Mouse (Mus musculus): ENCODE measurements around the gene Pcsk6.

Gene Pcsk6

DNA sequence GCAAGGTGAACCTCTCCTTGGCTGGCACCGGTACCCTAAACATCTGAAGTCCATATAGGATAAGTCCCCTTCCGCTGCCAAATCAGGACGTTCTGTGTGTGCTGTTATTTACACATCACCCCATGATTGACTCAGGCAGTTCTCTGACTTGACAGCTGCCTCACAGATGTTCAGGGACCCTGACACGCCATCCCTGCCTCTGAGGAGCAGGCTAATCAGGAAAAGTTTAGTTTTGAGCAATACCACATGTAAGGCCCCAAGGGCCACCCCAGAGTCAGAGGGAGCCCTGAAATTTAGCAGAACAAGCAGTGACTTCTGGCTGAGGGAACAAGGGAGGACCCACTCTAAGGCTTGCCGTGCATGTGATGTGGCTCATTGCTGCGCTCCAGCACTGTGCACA is 130.8 kb downstream of the Pcsk6 start:
- no peak for DNase-seq (ENCODE audit: low read depth, low spot score)

DNA sequence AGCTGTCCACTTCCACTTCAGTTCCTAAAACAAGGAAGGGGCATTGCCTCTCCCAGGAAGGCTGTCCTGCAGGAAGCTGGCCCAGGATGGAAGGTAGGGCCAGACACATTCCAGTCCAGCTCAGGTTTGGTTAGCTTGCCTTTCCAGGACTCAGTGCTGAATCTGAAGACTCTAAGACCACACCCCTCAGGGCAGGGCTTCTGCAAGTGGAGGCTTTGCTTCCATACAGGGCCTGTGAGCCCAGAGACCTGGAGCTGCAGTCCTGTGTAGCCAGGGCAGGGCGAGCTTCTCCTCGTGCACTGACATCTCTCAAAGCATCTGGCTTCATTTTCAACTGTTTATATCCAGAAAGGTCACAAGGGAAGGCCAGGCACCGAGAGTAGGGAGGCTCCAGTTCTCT is 131.9 kb downstream of the Pcsk6 start:
- DNase-seq (ENCODE audit: low read depth, low spot score): no peak

DNA sequence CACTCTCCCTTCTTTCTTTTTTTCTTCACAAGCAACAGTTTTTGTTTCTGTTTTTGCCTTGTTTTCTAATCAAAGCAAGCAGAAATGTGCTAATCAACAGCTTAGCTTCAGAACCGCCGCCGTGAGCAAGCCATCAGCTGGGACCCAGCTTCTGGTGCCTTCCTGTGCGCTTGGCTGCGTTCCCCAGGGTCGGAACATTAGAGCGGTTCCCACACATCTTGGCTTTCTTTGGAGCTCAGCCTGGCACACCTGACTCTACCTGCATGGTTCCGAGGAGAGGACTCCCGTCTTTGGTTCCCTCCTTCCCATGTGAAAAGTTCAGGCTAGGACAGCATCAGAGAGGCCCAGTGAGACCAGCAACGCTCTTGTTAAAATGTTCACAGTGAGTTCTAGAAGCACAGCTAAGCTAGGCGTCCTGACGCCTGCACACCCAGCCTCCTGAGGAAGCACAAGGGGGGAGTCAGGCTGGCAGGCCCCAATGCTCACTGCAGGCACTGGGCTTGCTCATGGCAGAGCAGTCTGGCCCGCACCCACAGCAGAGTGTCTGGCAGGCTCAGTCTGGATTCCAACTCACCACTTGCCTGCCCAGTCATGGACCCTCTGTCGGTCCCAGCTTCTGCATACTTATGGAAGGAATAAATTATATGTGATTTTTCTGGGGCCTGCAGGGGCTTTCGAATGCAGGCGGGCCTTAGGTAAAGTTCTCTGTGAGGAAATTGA is 139.7 kb downstream of the Pcsk6 start:
- DNase-seq (ENCODE audit: low read depth, low spot score): peak; percentile 41

DNA sequence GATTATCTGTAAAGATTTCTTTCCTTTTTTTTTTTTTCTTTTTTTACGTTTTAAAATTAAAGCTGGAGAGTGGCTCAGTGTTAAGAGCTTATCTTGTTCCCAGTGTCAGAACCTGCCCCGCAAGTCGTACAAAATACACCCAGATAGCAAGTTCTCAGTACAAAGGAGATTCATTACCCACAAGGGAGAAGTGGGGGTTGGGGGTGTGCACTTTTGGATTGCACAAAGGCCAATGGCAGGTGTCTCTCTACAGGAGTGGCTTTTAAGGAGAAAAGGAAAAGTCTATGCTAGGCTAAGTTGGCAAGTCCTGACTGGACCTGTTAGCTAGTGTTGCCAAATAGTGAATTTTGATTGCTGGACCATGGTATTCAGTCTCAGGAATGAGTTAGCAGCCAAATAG is 140.3 kb downstream of the Pcsk6 start:
- no peak for DNase-seq (ENCODE audit: low read depth, low spot score)

DNA sequence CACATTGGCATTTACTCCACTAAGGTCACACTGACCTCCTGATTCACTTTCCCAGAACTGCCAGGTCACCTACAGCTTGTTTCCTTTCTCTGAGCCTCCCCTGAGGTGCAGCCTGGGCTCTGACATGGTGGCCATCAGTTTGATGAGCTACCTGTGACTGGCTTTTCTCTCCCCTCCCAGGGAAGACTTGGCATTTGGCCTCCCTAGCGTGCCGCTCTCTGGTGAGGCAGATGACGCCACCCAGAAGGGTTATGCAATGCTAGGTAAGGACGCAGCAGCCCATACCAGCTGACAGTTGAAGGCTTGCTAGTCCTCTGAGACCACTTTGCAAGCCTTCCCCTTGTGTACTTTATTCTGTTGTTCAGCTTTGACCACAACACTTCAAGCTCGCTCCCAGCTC is 141.9 kb downstream of the Pcsk6 start:
- DNase-seq (ENCODE audit: low read depth, low spot score): no peak

DNA sequence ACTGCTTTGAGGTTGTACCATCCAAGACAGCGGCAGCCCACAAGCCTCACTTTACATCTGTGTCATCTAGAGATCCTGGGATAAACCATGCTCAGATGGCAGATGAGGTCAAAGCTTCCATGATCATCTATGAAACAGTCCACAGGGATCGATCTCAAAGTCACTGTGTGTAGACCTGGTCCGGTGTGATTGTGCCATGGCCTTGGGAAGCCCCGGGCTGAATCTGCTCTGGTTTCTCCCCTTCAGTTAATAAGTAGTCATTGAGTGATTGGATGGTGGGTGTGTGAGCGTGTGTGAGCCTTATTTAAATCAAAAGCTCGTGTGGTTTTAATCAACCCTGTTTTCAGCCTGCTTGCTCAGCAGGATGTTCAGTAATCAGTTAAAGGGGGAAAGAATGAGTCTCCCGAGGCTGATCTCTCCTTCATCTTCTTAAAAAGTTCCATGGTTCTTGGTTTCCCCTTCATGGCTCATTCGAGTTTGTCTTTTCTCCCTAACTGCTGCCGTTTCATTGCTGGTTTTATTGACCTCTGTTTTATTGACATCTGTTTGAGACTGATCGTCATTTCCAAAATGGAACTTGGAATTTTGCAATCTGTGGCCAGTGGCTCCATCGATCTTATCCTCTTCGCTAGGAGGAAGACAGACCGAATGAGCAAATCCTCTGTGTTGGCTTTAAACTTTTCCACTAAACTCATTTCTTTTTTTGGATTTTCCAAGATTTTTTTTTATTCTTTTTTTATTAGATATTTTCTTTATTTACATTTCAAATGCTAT is 142.5 kb downstream of the Pcsk6 start:
- DNase-seq (ENCODE audit: low read depth, low spot score): no peak

DNA sequence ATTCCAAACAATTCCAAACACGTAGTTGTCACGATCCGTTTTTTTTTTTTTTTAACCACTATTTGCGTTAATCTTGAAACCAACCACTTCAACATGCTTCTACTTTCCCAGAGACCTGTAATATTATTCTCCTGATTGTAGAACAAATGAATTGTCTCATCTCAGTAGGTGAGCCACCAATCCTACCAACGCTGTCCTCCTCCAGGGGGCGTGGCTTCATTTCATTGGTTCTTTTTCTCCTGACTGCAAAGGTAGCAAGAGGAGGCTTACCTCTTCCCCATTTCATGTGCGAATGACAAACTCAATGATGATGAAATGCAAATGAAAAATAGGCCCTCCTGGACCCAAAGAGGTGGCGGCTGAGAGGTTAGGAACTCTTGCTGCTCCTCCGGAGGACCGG is 143.5 kb downstream of the Pcsk6 start:
- no peak for DNase-seq (ENCODE audit: low read depth, low spot score)

DNA sequence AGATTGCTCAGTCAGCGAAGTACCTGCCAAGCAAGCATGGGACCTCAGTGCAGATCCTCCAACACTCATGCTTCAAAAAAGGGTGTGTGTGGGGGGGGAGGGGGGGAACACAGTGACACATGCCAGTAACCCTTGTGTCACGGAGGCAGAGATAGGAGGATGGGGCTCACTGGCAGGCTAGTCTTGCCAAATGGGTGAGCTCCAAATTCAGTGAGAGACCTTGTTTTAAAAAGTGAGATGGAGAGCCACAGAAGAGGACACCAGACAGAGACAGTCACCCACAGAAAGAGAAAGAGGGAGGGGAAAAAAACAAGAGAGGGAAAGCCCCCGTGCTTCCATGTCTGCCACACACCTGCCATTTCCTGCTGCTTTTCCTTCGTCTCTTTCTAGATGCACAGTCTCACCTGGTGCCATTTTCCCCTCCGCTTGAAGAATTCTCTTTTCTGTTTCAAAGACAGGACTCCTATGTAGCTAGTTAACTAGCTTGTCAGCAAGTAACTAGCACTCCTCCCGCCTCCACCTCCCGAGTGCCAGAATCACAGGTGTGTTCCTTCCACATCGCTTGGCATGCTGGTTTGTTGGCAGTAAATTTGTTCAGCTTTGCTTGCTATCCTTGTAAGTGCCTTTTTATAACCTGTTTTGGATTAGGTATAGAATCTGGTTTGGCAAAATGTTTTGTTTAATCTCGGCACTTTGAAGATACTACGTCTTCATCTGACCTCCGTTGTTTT is 146.8 kb downstream of the Pcsk6 start:
- peak; percentile 97 for DNase-seq (ENCODE audit: low read depth, low spot score)

DNA sequence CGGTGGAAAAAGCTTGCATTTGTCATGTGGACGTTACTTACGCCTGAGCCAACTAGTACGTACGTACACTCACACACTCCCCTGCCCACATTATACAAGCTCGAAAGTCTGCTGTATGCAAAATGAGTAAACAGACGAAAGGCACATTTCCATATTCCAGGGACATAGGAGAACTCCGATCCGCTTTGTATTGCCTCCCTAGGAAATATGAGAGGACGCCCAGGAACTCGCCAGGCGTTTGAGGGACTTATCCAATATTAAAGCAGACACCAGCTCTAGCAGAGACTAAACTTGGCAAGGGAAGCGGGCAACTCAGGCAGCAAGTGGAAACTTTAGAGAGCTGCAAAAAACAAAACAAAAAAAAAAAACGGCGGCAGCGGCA is 147.3 kb downstream of the Pcsk6 start:
- no peak for DNase-seq (ENCODE audit: low read depth, low spot score)

DNA sequence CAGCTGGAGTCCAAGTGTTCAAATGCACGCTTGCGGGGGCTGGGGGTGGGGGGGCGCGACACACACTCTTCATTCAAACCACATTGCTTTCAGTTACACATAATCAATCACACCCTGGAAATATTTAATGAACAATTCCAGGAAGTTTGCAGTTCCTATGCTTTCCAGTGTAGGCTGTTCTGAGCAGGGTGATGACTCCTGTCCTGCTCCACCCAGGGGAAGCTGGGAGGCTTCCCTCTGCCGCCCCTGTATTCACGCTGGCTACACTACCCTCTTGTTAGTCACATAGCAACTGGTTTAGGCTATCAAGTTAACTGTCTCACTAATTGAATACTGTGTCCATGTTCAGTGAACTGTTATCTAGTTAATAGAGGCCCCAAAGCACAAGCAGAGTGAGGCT is 149.0 kb downstream of the Pcsk6 start:
- DNase-seq (ENCODE audit: low read depth, low spot score): no peak

DNA sequence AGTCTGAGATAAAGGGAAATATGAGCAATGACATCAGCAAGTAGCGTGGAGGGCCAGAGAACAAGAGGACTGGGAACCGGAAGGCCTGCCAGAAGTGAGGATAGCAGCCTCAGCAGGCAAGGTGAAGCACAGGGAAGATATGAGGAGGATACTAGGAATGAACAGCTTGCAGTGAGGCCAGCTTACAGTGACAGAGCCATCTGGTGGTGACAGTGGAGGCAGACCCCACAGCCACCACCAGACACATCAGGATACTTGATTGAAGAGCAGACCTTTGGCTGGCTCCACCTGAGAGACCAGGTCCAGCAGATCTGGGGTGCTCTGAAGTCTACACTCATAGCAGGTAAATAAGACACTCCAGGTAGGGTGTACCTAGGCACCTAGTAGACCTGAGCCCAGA is 166.2 kb downstream of the Pcsk6 start:
- peak; percentile 72 for DNase-seq (ENCODE audit: low read depth, low spot score)

DNA sequence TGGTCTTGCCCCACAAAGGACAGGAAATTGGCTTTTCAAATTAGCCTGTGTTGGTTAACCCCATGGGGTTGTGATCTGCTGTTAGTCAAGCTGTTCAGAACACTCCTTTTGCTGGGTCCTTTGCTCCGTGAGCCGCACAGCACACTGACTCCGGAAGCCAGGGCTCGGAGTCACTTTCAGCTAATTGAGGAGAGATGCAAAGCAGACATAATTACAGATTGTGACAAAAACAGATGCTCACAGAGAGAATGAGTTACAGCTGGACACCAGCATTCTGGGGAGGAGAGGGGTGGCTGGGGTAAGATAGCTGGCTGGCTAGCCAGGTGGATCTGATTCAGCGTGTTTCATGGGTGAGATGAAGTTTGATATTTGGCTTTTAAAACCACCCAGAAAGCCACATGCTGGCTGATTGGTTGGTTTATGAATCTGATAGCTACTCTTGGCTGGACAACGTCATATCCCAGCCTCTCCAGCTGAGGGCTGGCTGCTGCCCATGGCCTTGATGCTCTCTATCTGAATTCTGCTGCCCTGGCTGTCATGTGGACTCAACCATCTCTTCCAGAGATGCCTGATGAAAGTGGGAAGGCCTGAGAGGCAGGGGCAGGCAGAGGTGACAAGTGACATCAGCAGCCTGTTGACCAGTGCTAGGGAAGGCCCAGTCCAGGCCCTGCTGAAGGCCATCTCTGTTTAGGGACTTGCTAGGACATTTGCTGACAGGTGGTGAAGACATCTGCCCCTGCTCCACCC is 167.4 kb downstream of the Pcsk6 start:
- peak; percentile 55 for DNase-seq (ENCODE audit: low read depth, low spot score)

DNA sequence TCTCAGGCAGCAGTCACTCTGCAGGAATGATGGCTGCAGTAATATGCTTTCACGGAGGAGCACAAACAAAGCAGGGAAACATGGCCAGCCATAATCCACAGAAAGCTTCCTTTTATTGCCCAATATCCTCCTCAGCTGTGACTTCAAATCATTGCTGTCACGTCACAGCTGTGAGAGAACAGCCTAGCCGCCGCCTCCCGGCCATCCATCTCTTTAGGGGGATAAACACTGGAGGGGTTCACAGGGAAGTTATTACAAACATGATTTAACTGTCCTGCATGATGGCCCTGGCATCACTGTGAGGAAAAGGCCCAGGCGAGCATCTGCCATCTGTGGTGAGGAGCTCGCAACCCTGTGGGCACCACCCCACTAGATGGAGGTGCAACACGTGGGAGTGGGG is 175.3 kb downstream of the Pcsk6 start:
- DNase-seq (ENCODE audit: low read depth, low spot score): no peak

DNA sequence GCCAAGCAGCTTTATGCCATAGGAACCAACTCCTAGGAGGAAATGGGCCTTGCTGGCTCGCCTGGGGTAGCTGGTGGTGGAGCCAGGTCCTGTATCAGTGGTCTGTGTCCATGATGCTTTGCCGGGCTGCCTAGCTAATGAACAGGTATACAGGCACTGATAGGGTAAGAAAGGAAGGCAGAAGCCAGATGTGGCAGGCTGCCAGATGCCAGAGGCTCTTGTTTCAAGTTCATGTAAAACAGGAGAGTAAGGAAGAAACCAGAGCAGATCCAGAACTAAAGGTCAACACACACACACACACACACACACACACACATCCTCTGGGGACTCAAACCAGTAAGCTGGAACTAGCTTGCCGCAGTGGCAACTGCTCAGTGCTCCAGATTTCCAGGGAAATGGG is 176.7 kb downstream of the Pcsk6 start:
- no peak for DNase-seq (ENCODE audit: low read depth, low spot score)

DNA sequence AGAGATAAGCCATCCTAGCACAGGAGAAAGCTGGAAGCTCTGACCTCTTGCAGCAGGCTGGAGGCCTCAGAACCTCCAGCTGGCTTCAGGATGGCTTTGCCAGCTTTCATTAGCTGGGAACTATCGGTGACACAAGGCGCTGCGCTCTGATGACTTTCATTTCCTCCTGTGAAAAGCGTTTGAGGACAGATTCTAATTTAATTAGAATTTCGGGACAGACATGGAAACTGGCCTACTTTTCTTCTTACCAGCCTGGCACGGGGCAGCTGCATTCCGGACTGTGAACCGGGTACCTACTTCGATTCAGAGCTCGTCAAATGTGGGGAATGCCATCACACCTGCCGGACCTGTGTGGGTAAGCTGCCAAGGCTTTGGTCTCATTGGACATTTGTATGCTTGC is 177.2 kb downstream of the Pcsk6 start:
- peak; percentile 91 for DNase-seq (ENCODE audit: low read depth, low spot score)

DNA sequence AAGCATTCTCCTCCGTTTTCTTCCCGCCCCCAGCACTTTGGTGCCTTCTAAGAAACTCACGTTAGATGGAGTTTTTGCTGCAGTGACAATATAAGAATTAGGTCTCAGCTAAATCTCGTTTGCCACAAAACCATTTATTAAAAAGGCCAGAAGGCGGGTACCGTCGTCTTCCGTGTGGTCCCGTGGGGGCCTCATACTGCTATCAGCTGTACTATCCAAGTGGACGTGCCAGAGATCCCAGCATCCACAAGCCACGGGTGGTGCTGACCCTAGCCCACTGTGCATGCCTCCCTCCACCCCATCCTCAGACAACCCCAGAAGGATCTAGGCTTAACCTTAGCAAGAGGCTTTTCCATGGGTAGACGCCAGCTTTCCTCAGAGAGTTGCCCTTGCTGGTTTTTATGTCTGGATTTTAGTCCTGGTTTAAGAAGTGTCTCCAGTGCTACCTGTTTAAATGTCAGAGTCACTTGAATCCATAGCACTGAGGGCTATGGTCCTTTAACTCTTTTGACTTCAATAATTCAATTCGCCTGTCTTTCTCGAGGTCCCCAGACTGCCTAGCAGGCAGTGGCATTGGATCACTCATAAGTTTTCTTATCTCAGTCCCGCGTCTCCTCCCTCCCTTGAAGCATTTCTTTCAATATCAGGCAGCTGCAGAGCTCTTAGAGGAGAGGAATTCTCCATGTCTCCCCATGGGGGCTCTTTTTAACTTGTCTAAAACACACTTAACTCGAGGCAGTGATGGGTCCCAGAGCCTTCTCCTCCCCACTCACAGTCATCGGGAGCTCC is 178.7 kb downstream of the Pcsk6 start:
- no peak for DNase-seq (ENCODE audit: low read depth, low spot score)

DNA sequence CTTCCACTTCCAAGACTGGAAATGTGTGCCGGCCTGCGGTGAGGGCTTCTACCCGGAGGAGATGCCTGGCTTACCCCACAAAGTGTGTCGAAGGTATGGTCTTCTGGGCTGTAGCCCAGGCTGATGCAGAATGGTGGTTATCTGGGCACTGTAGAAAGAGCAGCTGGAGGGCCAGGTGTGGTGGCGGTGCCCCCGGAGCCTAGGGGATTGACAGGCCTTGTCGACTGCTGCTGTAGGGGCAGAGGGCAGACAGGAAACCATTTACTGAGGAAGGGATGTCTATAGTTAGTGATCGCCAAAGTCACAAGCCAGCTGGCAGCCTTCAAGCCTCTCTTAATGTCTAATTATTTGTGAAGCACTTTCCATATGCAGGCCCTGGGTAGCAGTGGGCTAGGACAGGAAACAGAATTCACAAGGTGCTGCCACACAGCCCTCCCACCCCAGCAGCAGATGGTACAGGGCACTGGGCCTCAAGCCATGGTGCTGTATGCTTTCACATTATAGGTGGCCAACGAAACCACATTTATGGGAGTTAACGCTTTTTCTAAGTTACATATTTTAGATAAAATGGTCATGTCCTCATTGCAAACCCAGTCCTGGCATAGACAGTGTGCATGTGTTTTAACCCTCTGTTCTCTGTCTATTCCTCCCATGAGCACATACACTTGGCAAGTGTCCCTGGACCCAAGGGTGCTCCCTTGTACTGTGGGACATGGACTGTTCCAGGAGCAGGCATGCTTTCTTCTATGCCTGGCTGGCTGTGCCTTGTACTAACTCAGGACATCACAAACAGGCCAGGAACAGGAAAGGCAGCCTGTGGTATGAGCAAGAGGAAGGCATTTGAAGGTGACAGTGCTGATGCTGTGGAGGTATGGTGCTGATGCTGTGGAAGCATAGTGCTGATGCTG is 182.3 kb downstream of the Pcsk6 start, which contains the start of gene Gm45213:
TSS of gene Gm45213 (plus strand) at position 51 of the 908 bp plus-strand sequence.
- peak; percentile 93 for DNase-seq (ENCODE audit: low read depth, low spot score)

DNA sequence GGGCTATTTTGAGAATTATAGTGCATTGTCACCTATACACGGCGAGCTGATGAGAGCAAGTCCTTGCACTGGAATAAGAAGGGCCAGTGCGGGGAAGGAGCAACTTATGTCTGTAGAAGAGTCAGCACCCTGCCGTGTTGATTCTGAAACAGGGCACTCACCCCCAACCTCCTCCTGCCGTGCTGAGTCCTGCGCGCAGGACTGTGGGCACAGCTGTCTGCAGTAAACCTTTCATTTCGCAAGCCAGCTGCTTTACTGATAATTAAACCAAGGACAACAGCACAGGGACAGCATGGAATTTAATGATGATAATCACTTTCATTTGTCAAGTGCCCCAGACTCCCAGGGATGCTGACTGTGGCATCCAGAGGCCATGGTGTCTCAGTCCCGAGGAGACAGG is 183.1 kb downstream of the Pcsk6 start:
- peak; percentile 13 for DNase-seq (ENCODE audit: low read depth, low spot score)

DNA sequence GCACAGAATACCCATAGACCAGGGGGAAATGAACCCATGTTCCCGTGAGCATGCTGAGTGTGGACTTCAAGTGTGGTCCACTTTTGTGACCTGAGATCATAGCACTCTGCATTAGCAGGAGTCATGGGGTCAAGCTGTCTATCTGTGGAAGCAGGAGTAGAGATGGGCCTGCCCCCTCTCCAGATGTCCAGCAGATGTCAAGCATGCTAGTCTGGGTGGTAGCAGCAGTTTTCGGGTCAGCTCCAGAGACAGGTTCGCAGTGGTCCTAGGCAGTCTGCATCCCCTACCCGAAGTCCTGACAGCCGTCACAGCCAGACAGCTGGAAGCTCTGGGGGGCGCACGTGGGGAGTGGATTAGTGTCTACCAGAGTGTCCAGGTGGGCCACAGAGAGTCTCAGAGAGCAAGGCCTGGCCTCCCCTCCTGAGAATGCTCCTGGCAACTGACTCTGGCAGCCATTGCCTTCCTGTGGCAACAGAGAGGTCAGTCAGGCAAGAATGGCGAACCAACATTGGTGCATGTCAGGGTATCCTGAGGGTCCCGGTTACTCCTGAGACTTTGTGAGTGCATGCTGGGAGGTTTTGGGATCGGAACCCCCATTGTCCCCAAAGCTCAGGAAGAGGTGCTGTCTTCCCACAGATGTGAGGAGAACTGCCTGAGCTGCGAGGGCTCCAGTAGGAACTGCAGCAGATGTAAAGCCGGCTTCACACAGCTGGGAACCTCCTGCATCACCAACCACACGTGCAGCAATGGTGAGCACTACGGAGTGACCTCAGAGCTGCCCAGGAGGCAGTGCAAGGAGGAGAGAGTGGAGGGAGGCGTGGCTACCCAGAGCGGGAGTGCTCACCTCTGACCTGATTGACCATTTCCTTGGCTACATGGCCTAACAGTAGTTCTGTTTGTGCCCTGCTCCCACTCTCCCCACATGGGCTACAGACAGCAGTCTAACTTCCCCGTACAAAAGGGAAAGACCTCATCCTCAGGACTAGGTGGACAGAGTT is 185.7 kb downstream of the Pcsk6 start:
- DNase-seq (ENCODE audit: low read depth, low spot score): no peak
